ENCODE assay signal across 10 mouse cellular contexts in genomic region chr11:115697091-115697490, GRCm38 (mm10). TPM values are rescaled to one million over a fixed set of nuclear protein-coding genes. Genes with fewer than 3 reads are reported as not detected.
A peak's percentile ranks its signal among the peaks of the same experiment; 100 is the strongest.
DNase-seq lines count a peak whose midpoint lies in the region; ATAC-seq lines count a peak whose summit lies in the region.
"Had no signal": no experiment of that assay in that cellular context is flagged by ENCODE, and none has a peak within 500 bp of the region (broad histone marks: within the 10 kb centered on the region; RNA-seq: fewer than 3 reads in every experiment).

No protein-coding gene starts in this region.

- H3K27me3 ChIP-seq in forebrain, embryonic 15.5 days: no peaks in the 10 kb centered on the region
- no peaks in the 10 kb centered on the region for H3K27me3 ChIP-seq in forebrain, embryonic 10.5 days (ENCODE audit: poor library complexity, severe bottlenecking)
- no peaks in the 10 kb centered on the region for H3K27me3 ChIP-seq in hindbrain, embryonic 14.5 days (ENCODE audit: control insufficient read depth, insufficient read depth, low read length)
- no peaks in the 10 kb centered on the region for H3K27me3 ChIP-seq in hindbrain, embryonic 11.5 days (ENCODE audit: control insufficient read depth, insufficient read depth, low read length)
- no peaks in the 10 kb centered on the region for H3K27me3 ChIP-seq in liver, embryonic 15.5 days

- 92% methylated on average over 2 of the region's 2 CpGs for WGBS in forebrain, embryonic 15.5 days
- WGBS in forebrain, embryonic 10.5 days: 92% methylated on average over 2 of the region's 2 CpGs
- 88% methylated on average over 2 of the region's 2 CpGs for WGBS in hindbrain, embryonic 14.5 days
- 96% methylated on average over 2 of the region's 2 CpGs for WGBS in hindbrain, embryonic 11.5 days
- 67% methylated on average over 2 of the region's 2 CpGs for WGBS in liver, embryonic 15.5 days (ENCODE audit: insufficient replicate concordance)

- H3K9me3 ChIP-seq in forebrain, embryonic 15.5 days: no peaks in the 10 kb centered on the region
- no peaks in the 10 kb centered on the region for H3K9me3 ChIP-seq in forebrain, embryonic 10.5 days
- H3K9me3 ChIP-seq in hindbrain, embryonic 14.5 days (ENCODE audit: control insufficient read depth, low read length): no peaks in the 10 kb centered on the region
- H3K9me3 ChIP-seq in hindbrain, embryonic 11.5 days (ENCODE audit: control insufficient read depth, low read length): no peaks in the 10 kb centered on the region
- no peaks in the 10 kb centered on the region for H3K9me3 ChIP-seq in liver, embryonic 15.5 days (replicated peaks)

- H3K4me1 ChIP-seq in forebrain, embryonic 15.5 days: peaks cover 46% of the 10 kb centered on the region
- peaks cover 28% of the 10 kb centered on the region for H3K4me1 ChIP-seq in forebrain, embryonic 10.5 days
- H3K4me1 ChIP-seq in hindbrain, embryonic 14.5 days (replicated peaks; ENCODE audit: control insufficient read depth, insufficient read depth, low read length): peaks cover 25% of the 10 kb centered on the region
- H3K4me1 ChIP-seq in hindbrain, embryonic 11.5 days (replicated peaks; ENCODE audit: control insufficient read depth, insufficient read depth, low read length): 0 out of 2 replicates have a peak, but pooled peaks cover 3% of the 10 kb centered on the region
- H3K4me1 ChIP-seq in liver, embryonic 15.5 days (replicated peaks): peaks cover 71% of the 10 kb centered on the region

- H3K9ac ChIP-seq in forebrain, embryonic 15.5 days (replicated peaks): no peak overlapping the region
- H3K9ac ChIP-seq in hindbrain, embryonic 14.5 days: no peak overlapping the region
- no peak overlapping the region for H3K9ac ChIP-seq in hindbrain, embryonic 11.5 days (ENCODE audit: low read depth, low read length)
- H3K9ac ChIP-seq in liver, embryonic 15.5 days: no peak overlapping the region

- peaks cover 3% of the 10 kb centered on the region; the same call in 1 of the 2 replicates for H3K36me3 ChIP-seq in forebrain, embryonic 15.5 days
- peaks cover 32% of the 10 kb centered on the region for H3K36me3 ChIP-seq in forebrain, embryonic 10.5 days (replicated peaks)
- H3K36me3 ChIP-seq in hindbrain, embryonic 14.5 days (replicated peaks; ENCODE audit: control insufficient read depth, insufficient read depth): peaks cover 12% of the 10 kb centered on the region; the same call in 1 of the 2 replicates
- H3K36me3 ChIP-seq in hindbrain, embryonic 11.5 days (ENCODE audit: control insufficient read depth, insufficient read depth, low read length): peaks cover 4% of the 10 kb centered on the region; the same call in 1 of the 2 replicates
- H3K36me3 ChIP-seq in liver, embryonic 15.5 days (replicated peaks): peaks cover 26% of the 10 kb centered on the region

- no peak overlapping the region for H3K4me3 ChIP-seq in forebrain, embryonic 15.5 days
- no peak overlapping the region for H3K4me3 ChIP-seq in forebrain, embryonic 10.5 days
- no peak overlapping the region for H3K4me3 ChIP-seq in hindbrain, embryonic 14.5 days (replicated peaks; ENCODE audit: low read length)
- no peak overlapping the region for H3K4me3 ChIP-seq in hindbrain, embryonic 11.5 days (ENCODE audit: low read depth, low read length)
- H3K4me3 ChIP-seq in liver, embryonic 15.5 days (replicated peaks): no peak overlapping the region

- no peak overlapping the region for H3K27ac ChIP-seq in forebrain, embryonic 15.5 days (replicated peaks)
- no peak overlapping the region for H3K27ac ChIP-seq in forebrain, embryonic 10.5 days
- H3K27ac ChIP-seq in hindbrain, embryonic 14.5 days: no peak overlapping the region
- H3K27ac ChIP-seq in hindbrain, embryonic 11.5 days (ENCODE audit: low read depth, low read length): no peak overlapping the region
- H3K27ac ChIP-seq in liver, embryonic 15.5 days (replicated peaks): peak overlapping the region; percentile 67

- H3K4me2 ChIP-seq in forebrain, embryonic 15.5 days (replicated peaks): 0 out of 2 replicates have a peak overlapping the region, but pooled peaks have one; percentile 11
- H3K4me2 ChIP-seq in hindbrain, embryonic 14.5 days (replicated peaks): peak overlapping the region; percentile 93; the same call in 1 of the 2 replicates
- no peak overlapping the region for H3K4me2 ChIP-seq in hindbrain, embryonic 11.5 days (replicated peaks; ENCODE audit: low read depth, low read length)
- H3K4me2 ChIP-seq in liver, embryonic 15.5 days: peak overlapping the region; percentile 36; the same call in 1 of the 2 replicates

- DNase-seq in forebrain, embryonic 10.5 days (ENCODE audit: extremely low spot score, low spot score): no peak
- DNase-seq in hindbrain, embryonic 14.5 days (ENCODE audit: low spot score): no peak
- no peak for DNase-seq in hindbrain, embryonic 11.5 days (ENCODE audit: low spot score)
- DNase-seq in adipocyte (ENCODE audit: low spot score): peak; percentile 68
- no peak for DNase-seq in right cerebral cortex, postnatal 10 days (ENCODE audit: low spot score in 2 of 2)
- DNase-seq: cerebellum, adult 11-12 months; left cerebral cortex, postnatal 4 days had no signal

- ATAC-seq in forebrain, embryonic 15.5 days (replicated peaks): no peak
- no peak for ATAC-seq in hindbrain, embryonic 14.5 days (ENCODE audit: low FRiP score)
- ATAC-seq in hindbrain, embryonic 11.5 days (ENCODE audit: low FRiP score): no peak
- ATAC-seq in liver, embryonic 15.5 days (ENCODE audit: insufficient read depth): no peak
- ATAC-seq in frontal cortex, adult (ENCODE audit: low TSS enrichment): no peak

RNA-seq across cellular contexts. Expression of gene Grb2, which starts 11.3 kb away (rescaled TPM):
- polyA plus RNA-seq in forebrain, embryonic 15.5 days (2015; fragmentation: Nextera tagmentation; extraction: Ambion mirVana): 180 and 199 TPM in 2 replicates
- polyA plus RNA-seq in forebrain, embryonic 10.5 days (2016; fragmentation: Nextera tagmentation; extraction: Ambion mirVana): 74.4 and 79.6 TPM in 2 replicates
- polyA plus RNA-seq in hindbrain, embryonic 14.5 days (2014; fragmentation: Nextera tagmentation; extraction: Ambion mirVana): 121 and 139 TPM in 2 replicates
- 76.7 and 79.2 TPM in 2 replicates for polyA plus RNA-seq in hindbrain, embryonic 11.5 days (2014; fragmentation: Nextera tagmentation; extraction: Ambion mirVana)
- 53.4 and 55.8 TPM in 2 replicates for polyA plus RNA-seq in liver, embryonic 15.5 days (2015; fragmentation: Nextera tagmentation; extraction: Ambion mirVana)
